Mouse (Mus musculus): ENCODE measurements at regions not wholly inside any gene's neighbourhood (a gene's known extent, or its start where the extent isn't known, plus 50 kb on each side); places are given as distances from the start of the nearest gene placed in this dataset.

- no peak for ATAC-seq (ENCODE audit: extremely low read depth, insufficient number of reproducible peaks, low FRiP score, low TSS enrichment)
- no peak overlapping the region for H3K4me2 ChIP-seq
- H3K27ac ChIP-seq (replicated peaks), result no peak overlapping the region
- 77% methylated on average over 8 of the region's 8 CpGs for WGBS
- H3K9ac ChIP-seq, result no peak overlapping the region
- H3K36me3 ChIP-seq, result no peaks in the 10 kb centered on the region
- H3K27me3 ChIP-seq (replicated peaks), result peaks cover 27% of the 10 kb centered on the region
- H3K9me3 ChIP-seq, result peaks cover 3% of the 10 kb centered on the region; the same call in 1 of the 2 replicates
- H3K4me3 ChIP-seq, result no peak overlapping the region
- no peaks in the 10 kb centered on the region for H3K4me1 ChIP-seq
Observed at GRCm38 (mm10) chr9:61189295-61189694, 182.9 kb upstream of the Tle3 start.

- H3K4me3 ChIP-seq, result no peak overlapping the region
- H3K4me2 ChIP-seq, result no peak overlapping the region
- no peak overlapping the region for H3K27ac ChIP-seq (replicated peaks)
- H3K36me3 ChIP-seq, result no peaks in the 10 kb centered on the region
- ATAC-seq (ENCODE audit: extremely low read depth, insufficient number of reproducible peaks, low FRiP score, low TSS enrichment), result no peak
- no peaks in the 10 kb centered on the region for H3K9me3 ChIP-seq
- peaks cover 12% of the 10 kb centered on the region; the same call in 1 of the 2 replicates for H3K4me1 ChIP-seq
- H3K27me3 ChIP-seq (replicated peaks), result peaks cover 62% of the 10 kb centered on the region
- WGBS, result 59% methylated on average over 4 of the region's 4 CpGs
- H3K9ac ChIP-seq, result no peak overlapping the region
Observed at GRCm38 (mm10) chr9:61199077-61199753, 173.0 kb upstream of the Tle3 start.

- Histone ChIP-seq H3K27me3 (replicated peaks) (peaks cover 62% of the 10 kb centered on the region), H3K9me3 (no peaks in the 10 kb centered on the region), H3K4me2 (no peak overlapping the region), H3K4me1 (peaks cover 12% of the 10 kb centered on the region; the same call in 1 of the 2 replicates), H3K27ac (replicated peaks) (no peak overlapping the region), H3K9ac (no peak overlapping the region), H3K36me3 (no peaks in the 10 kb centered on the region), H3K4me3 (no peak overlapping the region)
- 36% methylated on average over 8 of the region's 8 CpGs for WGBS
- no peak for ATAC-seq (ENCODE audit: extremely low read depth, insufficient number of reproducible peaks, low FRiP score, low TSS enrichment)
Observed at GRCm38 (mm10) chr9:61199891-61200290, 172.3 kb upstream of the Tle3 start.

- Histone ChIP-seq H3K4me1 (peaks cover 12% of the 10 kb centered on the region; the same call in 1 of the 2 replicates), H3K4me2 (no peak overlapping the region), H3K27ac (replicated peaks) (no peak overlapping the region), H3K27me3 (replicated peaks) (peaks cover 64% of the 10 kb centered on the region), H3K9me3 (no peaks in the 10 kb centered on the region), H3K36me3 (no peaks in the 10 kb centered on the region), H3K9ac (no peak overlapping the region), H3K4me3 (no peak overlapping the region)
- WGBS, result 26% methylated on average over 5 of the region's 5 CpGs
- ATAC-seq (ENCODE audit: extremely low read depth, insufficient number of reproducible peaks, low FRiP score, low TSS enrichment), result no peak
Observed at GRCm38 (mm10) chr9:61200295-61200955, 171.7 kb upstream of the Tle3 start.

- WGBS, result 70% methylated on average over 8 of the region's 8 CpGs
- ATAC-seq (ENCODE audit: extremely low read depth, insufficient number of reproducible peaks, low FRiP score, low TSS enrichment), result no peak
- Histone ChIP-seq H3K4me2 (no peak overlapping the region), H3K4me1 (peaks cover 14% of the 10 kb centered on the region), H3K9ac (no peak overlapping the region), H3K36me3 (no peaks in the 10 kb centered on the region), H3K27me3 (replicated peaks) (peaks cover 95% of the 10 kb centered on the region), H3K27ac (replicated peaks) (no peak overlapping the region), H3K4me3 (no peak overlapping the region), H3K9me3 (no peaks in the 10 kb centered on the region)
Observed at GRCm38 (mm10) chr9:61205049-61205448, 167.1 kb upstream of the Tle3 start.

- H3K9ac ChIP-seq, result no peak overlapping the region
- no peaks in the 10 kb centered on the region for H3K36me3 ChIP-seq
- H3K9me3 ChIP-seq, result no peaks in the 10 kb centered on the region
- H3K27me3 ChIP-seq (replicated peaks), result peaks cover 95% of the 10 kb centered on the region
- no peak overlapping the region for H3K27ac ChIP-seq (replicated peaks)
- peaks cover 8% of the 10 kb centered on the region; the same call in 1 of the 2 replicates for H3K4me1 ChIP-seq
- H3K4me2 ChIP-seq, result no peak overlapping the region
- H3K4me3 ChIP-seq, result no peak overlapping the region
- WGBS, result 60% methylated on average over 13 of the region's 13 CpGs
- no peak for ATAC-seq (ENCODE audit: extremely low read depth, insufficient number of reproducible peaks, low FRiP score, low TSS enrichment)
Observed at GRCm38 (mm10) chr9:61206725-61207365, 165.3 kb upstream of the Tle3 start.

GRCm38 (mm10) chr9:61207423-61208150 is 164.6 kb upstream of the Tle3 start:
- WGBS, result 86% methylated on average over 13 of the region's 13 CpGs
- no peak overlapping the region for H3K4me2 ChIP-seq
- H3K4me3 ChIP-seq, result no peak overlapping the region
- H3K4me1 ChIP-seq, result peaks cover 8% of the 10 kb centered on the region; the same call in 1 of the 2 replicates
- H3K9me3 ChIP-seq, result no peaks in the 10 kb centered on the region
- H3K36me3 ChIP-seq, result no peaks in the 10 kb centered on the region
- H3K9ac ChIP-seq, result no peak overlapping the region
- no peak overlapping the region for H3K27ac ChIP-seq (replicated peaks)
- ATAC-seq (ENCODE audit: extremely low read depth, insufficient number of reproducible peaks, low FRiP score, low TSS enrichment), result no peak
- peaks cover 96% of the 10 kb centered on the region for H3K27me3 ChIP-seq (replicated peaks)

GRCm38 (mm10) chr9:61211627-61212026 is 160.5 kb upstream of the Tle3 start:
- 52% methylated on average over 4 of the region's 4 CpGs for WGBS
- ATAC-seq (ENCODE audit: extremely low read depth, insufficient number of reproducible peaks, low FRiP score, low TSS enrichment), result no peak

GRCm38 (mm10) chr9:61214943-61215342 is 157.2 kb upstream of the Tle3 start:
- H3K27me3 ChIP-seq (replicated peaks), result peaks cover 86% of the 10 kb centered on the region

More at GRCm38 (mm10) chr9:61211627-61212026, 160.5 kb upstream of the Tle3 start:
- H3K27ac ChIP-seq (replicated peaks), result no peak overlapping the region
- peaks cover 12% of the 10 kb centered on the region for H3K4me1 ChIP-seq
- H3K9ac ChIP-seq, result no peak overlapping the region
- H3K36me3 ChIP-seq, result no peaks in the 10 kb centered on the region
- H3K4me2 ChIP-seq, result no peak overlapping the region
- no peak overlapping the region for H3K4me3 ChIP-seq
- no peaks in the 10 kb centered on the region for H3K9me3 ChIP-seq
- peaks cover 91% of the 10 kb centered on the region for H3K27me3 ChIP-seq (replicated peaks)

GRCm38 (mm10) chr9:61216012-61216770 is 156.0 kb upstream of the Tle3 start:
- no peak overlapping the region for H3K4me2 ChIP-seq
- peaks cover 82% of the 10 kb centered on the region for H3K27me3 ChIP-seq (replicated peaks)
- H3K36me3 ChIP-seq, result no peaks in the 10 kb centered on the region
- H3K4me3 ChIP-seq, result no peak overlapping the region
- no peak overlapping the region for H3K9ac ChIP-seq
- no peak for ATAC-seq (ENCODE audit: extremely low read depth, insufficient number of reproducible peaks, low FRiP score, low TSS enrichment)
- H3K27ac ChIP-seq (replicated peaks), result no peak overlapping the region
- H3K9me3 ChIP-seq, result no peaks in the 10 kb centered on the region
- 68% methylated on average over 13 of the region's 13 CpGs for WGBS
- H3K4me1 ChIP-seq, result peaks cover 15% of the 10 kb centered on the region

More at GRCm38 (mm10) chr9:61214943-61215342, 157.2 kb upstream of the Tle3 start:
- H3K9me3 ChIP-seq, result no peaks in the 10 kb centered on the region
- WGBS, result 48% methylated on average over 6 of the region's 6 CpGs
- ATAC-seq (ENCODE audit: extremely low read depth, insufficient number of reproducible peaks, low FRiP score, low TSS enrichment), result no peak
- H3K36me3 ChIP-seq, result no peaks in the 10 kb centered on the region
- H3K4me1 ChIP-seq, result peaks cover 9% of the 10 kb centered on the region
- no peak overlapping the region for H3K4me2 ChIP-seq
- no peak overlapping the region for H3K4me3 ChIP-seq
- no peak overlapping the region for H3K27ac ChIP-seq (replicated peaks)
- no peak overlapping the region for H3K9ac ChIP-seq

Data from heart, embryonic 13.5 days (tissue).